Comparison of ENCODE assay signal across 10 mouse cellular contexts in genomic region chr2:158629414-158629813, GRCm38 (mm10). TPM values are rescaled to one million over a fixed set of nuclear protein-coding genes. Genes with fewer than 3 reads are reported as not detected.
DNase-seq lines count a peak whose midpoint lies in the region; ATAC-seq and TF ChIP-seq lines count a peak whose summit lies in the region.
"Had no signal": no experiment of that assay in that cellular context is flagged by ENCODE, and none has a peak within 500 bp of the region (broad histone marks: within the 10 kb centered on the region; RNA-seq: fewer than 3 reads in every experiment).

No protein-coding gene starts in this region.

- ATAC-seq in intestine, embryonic 14.5 days (replicated peaks; ENCODE audit: low FRiP score, low TSS enrichment, low read depth), result no peak
- no peak for ATAC-seq in intestine, embryonic 16.5 days

- peaks cover 71% of the 10 kb centered on the region for H3K36me3 ChIP-seq in intestine, embryonic 14.5 days (ENCODE audit: control insufficient read depth, insufficient read depth, low read length)
- peaks cover 22% of the 10 kb centered on the region for H3K36me3 ChIP-seq in intestine, embryonic 16.5 days (ENCODE audit: control insufficient read depth, insufficient read depth, low read length)
- peaks cover 84% of the 10 kb centered on the region for H3K36me3 ChIP-seq in E14TG2a.4 (ENCODE audit: insufficient read depth, low read length)

- H3K4me1 ChIP-seq in intestine, embryonic 14.5 days (replicated peaks; ENCODE audit: control insufficient read depth, insufficient read depth, low read length), result peaks cover 12% of the 10 kb centered on the region
- peaks cover 9% of the 10 kb centered on the region for H3K4me1 ChIP-seq in intestine, embryonic 16.5 days (ENCODE audit: control insufficient read depth, insufficient read depth, low read length)
- H3K4me1 ChIP-seq in E14TG2a.4 (replicated peaks; ENCODE audit: low read depth, low read length), result peaks cover 26% of the 10 kb centered on the region

- no peak overlapping the region for H3K4me3 ChIP-seq in intestine, embryonic 14.5 days (ENCODE audit: low read depth, low read length)
- no peak overlapping the region for H3K4me3 ChIP-seq in intestine, embryonic 16.5 days (ENCODE audit: low read length)
- H3K4me3 ChIP-seq in E14TG2a.4 (replicated peaks; ENCODE audit: low read length), result no peak overlapping the region

- no peaks in the 10 kb centered on the region for H3K9me3 ChIP-seq in intestine, embryonic 14.5 days (ENCODE audit: control insufficient read depth, low read length)
- H3K9me3 ChIP-seq in intestine, embryonic 16.5 days (ENCODE audit: control insufficient read depth, low read length), result no peaks in the 10 kb centered on the region
- no peaks in the 10 kb centered on the region for H3K9me3 ChIP-seq in E14TG2a.4 (ENCODE audit: low read length)

- no peaks in the 10 kb centered on the region for H3K27me3 ChIP-seq in intestine, embryonic 14.5 days (replicated peaks; ENCODE audit: control insufficient read depth, insufficient read depth, low read length)
- H3K27me3 ChIP-seq in intestine, embryonic 16.5 days (replicated peaks; ENCODE audit: control insufficient read depth, insufficient read depth, low read length), result no peaks in the 10 kb centered on the region
- H3K27me3 ChIP-seq in E14TG2a.4 (ENCODE audit: insufficient read depth, low read length), result no peaks in the 10 kb centered on the region; the same call in 1 of the 2 replicates

- TF ChIP-seq CTCF in E14TG2a.4 (conservative IDR thresholded peaks at IDR 0.05; ENCODE audit: low read length), result peak; percentile 68

- H3K27ac ChIP-seq in intestine, embryonic 14.5 days (ENCODE audit: low read depth), result no peak overlapping the region
- H3K27ac ChIP-seq in intestine, embryonic 16.5 days (ENCODE audit: low read length), result no peak overlapping the region

- H3K9ac ChIP-seq in intestine, embryonic 14.5 days (ENCODE audit: low read length), result no peak overlapping the region
- H3K9ac ChIP-seq in intestine, embryonic 16.5 days (ENCODE audit: low read depth, low read length), result no peak overlapping the region

- no peak overlapping the region for H3K4me2 ChIP-seq in intestine, embryonic 14.5 days (ENCODE audit: low read length)
- H3K4me2 ChIP-seq in intestine, embryonic 16.5 days (ENCODE audit: low read depth, low read length), result no peak overlapping the region

- peak; percentile 57 for DNase-seq in intestine, embryonic 14.5 days (ENCODE audit: low spot score)
- peak; percentile 57 for DNase-seq in R1 (ENCODE audit: low read depth, low spot score)
- peak; percentile 42 for DNase-seq in kidney, postnatal 14 days
- no peak for DNase-seq in thymus, adult 18-20 months
- DNase-seq in left cerebral cortex, adult 8-10 months (ENCODE audit: low spot score in 2 of 2), result no peak
- no peak for DNase-seq in spleen, adult 18-20 months
- DNase-seq: gastrocnemius, postnatal 10 days; right cerebral cortex, postnatal 4 days had no signal

- whole genome bisulfite sequencing in intestine, embryonic 14.5 days, result 51% methylated on average over 1 of the region's 1 CpGs
- 58% methylated on average over 1 of the region's 1 CpGs for WGBS in intestine, embryonic 16.5 days

RNA-seq across cellular contexts. Expression of gene Actr5, which starts 4.7 kb away (rescaled TPM):
- polyA plus RNA-seq in intestine, embryonic 14.5 days (2014; fragmentation: Nextera tagmentation; extraction: Ambion mirVana), result 12.7 and 13.0 TPM in 2 replicates
- polyA plus RNA-seq in intestine, embryonic 16.5 days (2015; fragmentation: Nextera tagmentation; extraction: Ambion mirVana), result 1.0 and 3.8 TPM in 2 replicates
- 10 to 100 TPM; 10.4 to 14.3 (median 12.4) TPM for total RNA-seq in left cerebral cortex, adult 8-10 months (2022)

RNA-seq across cellular contexts. Expression of gene Slc32a1, which starts 18.8 kb away (rescaled TPM):
- not detected in 2 replicates for polyA plus RNA-seq in intestine, embryonic 14.5 days (2014; fragmentation: Nextera tagmentation; extraction: Ambion mirVana)
- not detected in 2 replicates for polyA plus RNA-seq in intestine, embryonic 16.5 days (2015; fragmentation: Nextera tagmentation; extraction: Ambion mirVana)
- total RNA-seq in left cerebral cortex, adult 8-10 months (2022), result 100 to 1,000 TPM; 130 to 145 (median 137) TPM

RNA-seq across cellular contexts. Expression of gene Ppp1r16b, which starts 35.8 kb away (rescaled TPM):
- 5.0 and 5.4 TPM in 2 replicates for polyA plus RNA-seq in intestine, embryonic 14.5 days (2014; fragmentation: Nextera tagmentation; extraction: Ambion mirVana)
- 3.5 and 4.0 TPM in 2 replicates for polyA plus RNA-seq in intestine, embryonic 16.5 days (2015; fragmentation: Nextera tagmentation; extraction: Ambion mirVana)
- 100 to 1,000 TPM; 130 to 163 (median 146) TPM for total RNA-seq in left cerebral cortex, adult 8-10 months (2022)

Comparison
In these comparisons a context has a peak if more than half of its experiments do, and no peak if none do; other contexts are left out.
1. DNase-seq: peak in intestine, embryonic 14.5 days (single experiment), R1 (single experiment) and kidney, postnatal 14 days (single experiment); none in thymus, adult 18-20 months (0 of 2), left cerebral cortex, adult 8-10 months (0 of 2) and spleen, adult 18-20 months (0 of 2).